Mouse (Mus musculus) myocyte (in vitro differentiated cells): Measurements from ENCODE around the gene Dab1. TPM values are rescaled to one million over a fixed set of nuclear protein-coding genes. Genes with fewer than 3 reads are reported as not detected.

Experiments
- H3K27me3 ChIP-seq: one replicate; pipeline ENCODE4 v1.6.1; 2011; ENCODE audit not compliant: control insufficient read depth, insufficient read depth, insufficient read length
- H3K36me3 ChIP-seq: one replicate; pipeline ENCODE4 v1.6.1; 2011; ENCODE audit not compliant: control insufficient read depth, insufficient read depth
- H3K4me2 ChIP-seq: one replicate; pipeline ENCODE4 v1.6.1; 2011; ENCODE audit warnings: low read depth, control low read depth
- H3K4me3 ChIP-seq: one replicate; pipeline ENCODE4 v1.5.1; 2011; ENCODE audit warnings: mild to moderate bottlenecking, control low read depth, moderate library complexity
- H3K79me2 ChIP-seq: one replicate; pipeline ENCODE4 v1.6.1; 2011; ENCODE audit not compliant: control insufficient read depth, insufficient read depth
- H3ac ChIP-seq: one replicate; pipeline ENCODE4 v1.6.1; 2011; ENCODE audit not compliant: control insufficient read depth, insufficient read length
- CEBPB ChIP-seq: IDR thresholded peaks from 2 replicates; pipeline ENCODE4 v1.6.1; 2011; ENCODE audit warnings: mild to moderate bottlenecking, moderate library complexity; ENCODE audit not compliant: poor library complexity, insufficient read depth, severe bottlenecking
- E2F4 ChIP-seq: IDR thresholded peaks from one replicate; pipeline ENCODE4 v1.6.1; 2011; ENCODE audit warnings: mild to moderate bottlenecking, control low read depth, moderate library complexity; ENCODE audit not compliant: insufficient read depth
- MAX ChIP-seq: IDR thresholded peaks from one replicate; pipeline ENCODE4 v1.6.1; 2011; ENCODE audit warnings: low read depth, mild to moderate bottlenecking, control low read depth
- MYOD1 ChIP-seq, 3 experiments: IDR thresholded peaks; one replicate each; pipeline ENCODE4 v1.6.1; 2011; ENCODE audit warnings: control low read depth in 2 of 3, low read depth in 2 of 3, mild to moderate bottlenecking in 2 of 3, moderate library complexity in 1 of 3; ENCODE audit not compliant: insufficient read length in 2 of 3, control insufficient read depth in 1 of 3
- MYOG ChIP-seq, 3 experiments: IDR thresholded peaks; one replicate each; pipeline ENCODE4 v1.6.1; 2011; ENCODE audit warnings: control low read depth in 2 of 3, low read depth in 2 of 3, mild to moderate bottlenecking in 2 of 3; ENCODE audit not compliant: insufficient read length in 2 of 3, control insufficient read depth in 1 of 3, insufficient read depth in 1 of 3
- POLR2A ChIP-seq: IDR thresholded peaks from one replicate; pipeline ENCODE4 v1.6.1; 2011; ENCODE audit warnings: low read depth, mild to moderate bottlenecking, control low read depth, moderate library complexity; ENCODE audit not compliant: insufficient read length
- POLR2AphosphoS2 ChIP-seq: IDR thresholded peaks from one replicate; pipeline ENCODE4 v1.6.1; 2011; ENCODE audit warnings: low read depth, control low read depth; ENCODE audit not compliant: insufficient read length
- REST ChIP-seq: IDR thresholded peaks from one replicate; pipeline ENCODE4 v1.6.1; 2011; ENCODE audit warnings: mild to moderate bottlenecking, control low read depth, moderate library complexity; ENCODE audit not compliant: insufficient read depth, insufficient read length
- SRF ChIP-seq: IDR thresholded peaks from one replicate; pipeline ENCODE4 v1.6.1; 2011; ENCODE audit warnings: low read depth; ENCODE audit not compliant: control insufficient read depth, insufficient read length
- TCF12 ChIP-seq: IDR thresholded peaks from one replicate; pipeline ENCODE4 v1.6.1; 2011; ENCODE audit warnings: mild to moderate bottlenecking, control low read depth; ENCODE audit not compliant: poor library complexity, insufficient read depth, severe bottlenecking
- TCF3 ChIP-seq: IDR thresholded peaks from one replicate; pipeline ENCODE4 v1.6.1; 2011; ENCODE audit warnings: low read depth, control low read depth; ENCODE audit not compliant: insufficient read length
- USF1 ChIP-seq: IDR thresholded peaks from one replicate; pipeline ENCODE4 v1.6.1; 2011; ENCODE audit warnings: low read depth, mild to moderate bottlenecking, control low read depth, moderate library complexity
- polyA plus RNA-seq: library from polyadenylated mRNA; unstranded; fragments of >200 nt; fragmentation: generic; extraction: Trizol; gene quantifications from one replicate; pipeline ENCODE4 v1.2.1, GENCODE M21; 2012; ENCODE audit warnings: missing spikeins

Gene Dab1
- polyA plus RNA-seq, 1 experiment: not detected

GRCm38 (mm10) chr4:104573419-104573818, 954.3 kb downstream of the Dab1 start:
- Histone ChIP-seq H3ac (no peak overlapping the region), H3K4me3 (no peak overlapping the region), H3K79me2 (no peaks in the 10 kb centered on the region), H3K36me3 (no peaks in the 10 kb centered on the region), H3K27me3 (no peaks in the 10 kb centered on the region), H3K4me2 (no peak overlapping the region)
- TF ChIP-seq MAX: no peak
- TF ChIP-seq SRF: no peak
- no peak for TF ChIP-seq TCF12
- TF ChIP-seq USF1: no peak
- TF ChIP-seq REST: no peak
- no peak for TF ChIP-seq POLR2AphosphoS2
- no peak for TF ChIP-seq POLR2A

GRCm38 (mm10) chr4:104578370-104578769, 959.2 kb downstream of the Dab1 start:
- H3K4me2 ChIP-seq: no peak overlapping the region
- no peak overlapping the region for H3ac ChIP-seq

GRCm38 (mm10) chr4:104579946-104580544, 960.9 kb downstream of the Dab1 start:
- no peaks in the 10 kb centered on the region for H3K27me3 ChIP-seq
- H3K36me3 ChIP-seq: no peaks in the 10 kb centered on the region
- H3ac ChIP-seq: no peak overlapping the region
- no peak overlapping the region for H3K4me3 ChIP-seq
- TF ChIP-seq POLR2AphosphoS2 (no peak), REST (no peak), USF1 (no peak), MYOG (IDR thresholded peaks at IDR 0.05; ENCODE audit: control insufficient read depth in 1 of 3, insufficient read depth in 1 of 3, insufficient read length in 2 of 3, low read depth in 2 of 3) (no peak), E2F4 (no peak), SRF (no peak), MYOD1 (IDR thresholded peaks at IDR 0.05; ENCODE audit: control insufficient read depth in 1 of 3, insufficient read length in 2 of 3, low read depth in 2 of 3) (no peak), POLR2A (no peak), MAX (no peak), TCF12 (no peak), CEBPB (no peak), TCF3 (no peak)
- H3K4me2 ChIP-seq: no peak overlapping the region
- no peaks in the 10 kb centered on the region for H3K79me2 ChIP-seq

More at GRCm38 (mm10) chr4:104578370-104578769, 959.2 kb downstream of the Dab1 start:
- H3K27me3 ChIP-seq: no peaks in the 10 kb centered on the region
- TF ChIP-seq POLR2A: no peak
- no peak for TF ChIP-seq TCF12
- TF ChIP-seq REST: no peak
- no peak for TF ChIP-seq CEBPB
- no peak for TF ChIP-seq MYOD1 (IDR thresholded peaks at IDR 0.05; ENCODE audit: control insufficient read depth in 1 of 3, insufficient read length in 2 of 3, low read depth in 2 of 3)
- no peak for TF ChIP-seq MYOG (IDR thresholded peaks at IDR 0.05; ENCODE audit: control insufficient read depth in 1 of 3, insufficient read depth in 1 of 3, insufficient read length in 2 of 3, low read depth in 2 of 3)
- no peak for TF ChIP-seq USF1
- TF ChIP-seq POLR2AphosphoS2: no peak
- TF ChIP-seq E2F4: no peak
- no peak for TF ChIP-seq MAX
- no peak for TF ChIP-seq TCF3
- no peak for TF ChIP-seq SRF
- H3K36me3 ChIP-seq: no peaks in the 10 kb centered on the region
- H3K4me3 ChIP-seq: no peak overlapping the region
- H3K79me2 ChIP-seq: no peaks in the 10 kb centered on the region

GRCm38 (mm10) chr4:104582726-104583125, 963.6 kb downstream of the Dab1 start:
- Histone ChIP-seq H3K4me2 (no peak overlapping the region), H3K36me3 (no peaks in the 10 kb centered on the region), H3K79me2 (no peaks in the 10 kb centered on the region), H3ac (no peak overlapping the region), H3K4me3 (no peak overlapping the region), H3K27me3 (no peaks in the 10 kb centered on the region)
- no peak for TF ChIP-seq MAX
- no peak for TF ChIP-seq MYOG (IDR thresholded peaks at IDR 0.05; ENCODE audit: control insufficient read depth in 1 of 3, insufficient read depth in 1 of 3, insufficient read length in 2 of 3, low read depth in 2 of 3)

- TF ChIP-seq MAX (no peak), E2F4 (no peak), TCF12 (no peak), SRF (no peak), POLR2A (no peak), USF1 (no peak), CEBPB (no peak), TCF3 (no peak), POLR2AphosphoS2 (no peak), MYOG (IDR thresholded peaks at IDR 0.05; ENCODE audit: control insufficient read depth in 1 of 3, insufficient read depth in 1 of 3, insufficient read length in 2 of 3, low read depth in 2 of 3) (no peak), REST (no peak), MYOD1 (IDR thresholded peaks at IDR 0.05; ENCODE audit: control insufficient read depth in 1 of 3, insufficient read length in 2 of 3, low read depth in 2 of 3) (no peak)
These were observed 968.7 kb downstream of the Dab1 start for GRCm38 (mm10) chr4:104587826-104588225.

More at GRCm38 (mm10) chr4:104587826-104588225, 968.7 kb downstream of the Dab1 start:
- no peaks in the 10 kb centered on the region for H3K27me3 ChIP-seq
- H3K4me3 ChIP-seq: no peak overlapping the region
- no peak overlapping the region for H3K4me2 ChIP-seq
- H3K79me2 ChIP-seq: no peaks in the 10 kb centered on the region
- no peak overlapping the region for H3ac ChIP-seq
- no peaks in the 10 kb centered on the region for H3K36me3 ChIP-seq
